Mouse (Mus musculus) CH12.LX (cell line): Measurements from ENCODE around the gene Ntrk3.

Experiments used
- CTCF ChIP-seq, 2 experiments: IDR thresholded peaks in 1 of 2; conservative IDR thresholded peaks in 1 of 2; 2 replicates each; pipeline ENCODE4 v1.5.1; 2011 to 2012; ENCODE audit warnings: low read depth in 2 of 2, low read length in 2 of 2, improper control_type of control experiment in 1 of 2, inconsistent platforms in 1 of 2, mild to moderate bottlenecking in 1 of 2, moderate library complexity in 1 of 2
- EP300 ChIP-seq: IDR thresholded peaks from 2 replicates; pipeline ENCODE4 v1.6.1; 2011; ENCODE audit warnings: low read length, improper control_type of control experiment
- JUN ChIP-seq: IDR thresholded peaks from 2 replicates; pipeline ENCODE4 v1.6.1; 2011; ENCODE audit warnings: low read depth, mild to moderate bottlenecking, low read length, improper control_type of control experiment, moderate library complexity; ENCODE audit not compliant: insufficient read depth
- JUND ChIP-seq: conservative IDR thresholded peaks from 2 replicates; pipeline ENCODE4 v1.6.1; 2011; ENCODE audit warnings: low read depth, low read length, improper control_type of control experiment
- PAX5 ChIP-seq: IDR thresholded peaks from 2 replicates; pipeline ENCODE4 v1.6.1; 2012; ENCODE audit warnings: low read length, inconsistent platforms, mixed read lengths
- POLR2A ChIP-seq: IDR thresholded peaks from 2 replicates; pipeline ENCODE4 v1.6.1; 2011; ENCODE audit warnings: low read depth, mild to moderate bottlenecking, improper control_type of control experiment, low read length
- POLR2AphosphoS2 ChIP-seq: IDR thresholded peaks from 2 replicates; pipeline ENCODE4 v1.6.1; 2011; ENCODE audit warnings: low read depth, low read length, improper control_type of control experiment
- SIN3A ChIP-seq: IDR thresholded peaks from 2 replicates; pipeline ENCODE4 v1.6.1; 2012; ENCODE audit warnings: low read length, improper control_type of control experiment, inconsistent platforms
- SMC3 ChIP-seq: IDR thresholded peaks from 2 replicates; pipeline ENCODE4 v1.6.1; 2011; ENCODE audit warnings: low read depth, low read length, improper control_type of control experiment
- TCF12 ChIP-seq: IDR thresholded peaks from 2 replicates; pipeline ENCODE4 v1.6.1; 2014; ENCODE audit warnings: low read depth, mild to moderate bottlenecking, inconsistent platforms, low read length, improper control_type of control experiment
- USF1 ChIP-seq: IDR thresholded peaks from 2 replicates; pipeline ENCODE4 v1.6.1; 2014; ENCODE audit warnings: low read depth, mild to moderate bottlenecking, inconsistent platforms, low read length, improper control_type of control experiment
- ZMIZ1 ChIP-seq: IDR thresholded peaks from 2 replicates; pipeline ENCODE4 v1.6.1; 2012; ENCODE audit warnings: low read depth, mild to moderate bottlenecking, inconsistent platforms, low read length, improper control_type of control experiment

GRCm38 (mm10) chr7:78269506-78270250 lies 468.1 kb downstream of the Ntrk3 start:
- TF ChIP-seq POLR2AphosphoS2 = no peak
- no peak for TF ChIP-seq CTCF (conservative IDR thresholded peaks at IDR 0.05 in 1 of 2, IDR thresholded peaks at IDR 0.05 in 1 of 2; ENCODE audit: low read depth in 2 of 2, low read length in 2 of 2)
- no peak for TF ChIP-seq PAX5
- no peak for TF ChIP-seq SIN3A
- TF ChIP-seq ZMIZ1 = no peak
- no peak for TF ChIP-seq SMC3
- no peak for TF ChIP-seq POLR2A
- no peak for TF ChIP-seq JUND
- no peak for TF ChIP-seq JUN
- TF ChIP-seq EP300 = no peak
- no peak for TF ChIP-seq USF1
- no peak for TF ChIP-seq TCF12
